Mouse (Mus musculus): Measurements from ENCODE around the gene Rere. TPM values are rescaled to one million over a fixed set of nuclear protein-coding genes. Genes with fewer than 3 reads are reported as not detected.

The Rere gene
- polyA plus RNA-seq, 1 experiment from 2014 or later, result 23.7 TPM

DNA sequence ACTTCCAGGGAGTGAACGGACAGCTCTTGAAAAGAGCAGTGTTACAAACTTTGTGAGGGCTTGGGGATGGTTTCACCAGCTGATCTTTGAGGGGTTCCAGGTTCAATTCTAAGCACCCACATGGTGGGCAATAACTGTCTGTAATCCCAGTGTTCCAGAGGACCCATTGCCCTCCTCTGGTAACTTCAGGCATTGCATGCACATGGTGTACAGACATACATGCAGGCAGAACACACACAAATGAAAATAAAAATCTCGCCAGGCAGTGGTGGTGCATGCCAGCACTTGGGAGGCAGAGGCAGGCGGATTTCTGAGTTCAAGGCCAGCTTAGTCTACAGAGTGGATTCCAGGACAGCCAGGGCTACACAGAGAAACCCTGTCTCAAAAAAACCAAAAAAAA, 10.5 kb downstream of the Rere start:
- Histone ChIP-seq H3K9me3 (no peaks in the 10 kb centered on the region), H3K4me1 (peaks cover 11% of the 10 kb centered on the region), H3K9ac (no peak overlapping the region), H3K36me3 (no peaks in the 10 kb centered on the region; the same call in 1 of the 2 replicates), H3K27me3 (replicated peaks) (no peaks in the 10 kb centered on the region), H3K27ac (no peak overlapping the region), H3K4me2 (no peak overlapping the region), H3K4me3 (replicated peaks) (no peak overlapping the region)
- no peak for ATAC-seq (ENCODE audit: insufficient read depth, low FRiP score, low read depth)
- WGBS, result 92% methylated on average over 3 of the region's 3 CpGs

DNA sequence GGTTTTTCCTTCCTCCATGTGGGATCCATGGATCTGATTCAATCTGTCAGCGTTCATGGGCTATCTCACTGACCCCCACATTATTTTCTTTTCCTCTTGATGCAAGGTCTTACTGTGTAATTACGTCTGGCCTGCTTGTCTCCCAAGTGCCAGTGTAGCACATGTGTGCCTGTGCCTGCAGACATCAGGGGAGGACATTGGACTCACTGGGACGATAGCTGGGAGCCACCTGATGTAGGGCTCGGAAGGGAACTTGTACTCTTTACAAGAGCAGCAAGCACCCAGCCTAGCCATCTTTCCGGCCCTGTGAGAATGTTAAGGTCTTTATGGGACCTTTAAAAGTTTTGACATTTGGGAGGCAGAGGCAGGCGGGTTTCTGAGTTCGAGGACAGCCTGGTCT, 13.4 kb downstream of the Rere start:
- Histone ChIP-seq H3K9ac (no peak overlapping the region), H3K4me1 (no peaks in the 10 kb centered on the region), H3K27ac (no peak overlapping the region), H3K9me3 (no peaks in the 10 kb centered on the region), H3K27me3 (replicated peaks) (no peaks in the 10 kb centered on the region), H3K4me3 (replicated peaks) (no peak overlapping the region), H3K4me2 (no peak overlapping the region), H3K36me3 (no peaks in the 10 kb centered on the region; the same call in 1 of the 2 replicates)
- no peak for ATAC-seq (ENCODE audit: insufficient read depth, low FRiP score, low read depth)
- 94% methylated on average over 7 of the region's 7 CpGs for whole genome bisulfite sequencing

DNA sequence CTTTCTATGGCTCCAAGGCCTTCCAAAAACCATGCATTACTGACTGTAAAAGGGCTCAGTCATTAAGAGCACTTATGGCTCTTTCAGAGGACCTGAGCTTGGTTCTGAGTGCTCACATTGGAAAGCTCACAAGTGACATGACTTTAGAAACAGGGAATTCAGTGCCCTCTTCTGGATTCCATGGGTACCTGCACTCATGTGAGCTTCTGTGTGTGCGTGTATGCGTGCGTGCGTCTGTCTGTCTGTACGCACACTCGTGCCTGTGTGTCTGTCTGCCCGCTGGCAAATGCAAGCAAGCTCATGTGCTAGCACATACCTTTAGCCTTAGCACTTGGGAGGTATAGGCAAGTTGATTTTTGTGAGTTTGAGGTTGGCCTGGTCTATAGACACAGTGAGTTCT, 14.5 kb downstream of the Rere start:
- H3K36me3 ChIP-seq, result no peaks in the 10 kb centered on the region; the same call in 1 of the 2 replicates
- no peak overlapping the region for H3K9ac ChIP-seq
- no peaks in the 10 kb centered on the region for H3K27me3 ChIP-seq (replicated peaks)
- H3K9me3 ChIP-seq, result no peaks in the 10 kb centered on the region
- no peak overlapping the region for H3K27ac ChIP-seq
- WGBS, result 96% methylated on average over 7 of the region's 7 CpGs
- H3K4me3 ChIP-seq (replicated peaks), result no peak overlapping the region
- no peaks in the 10 kb centered on the region for H3K4me1 ChIP-seq
- ATAC-seq (ENCODE audit: insufficient read depth, low FRiP score, low read depth), result no peak
- no peak overlapping the region for H3K4me2 ChIP-seq

DNA sequence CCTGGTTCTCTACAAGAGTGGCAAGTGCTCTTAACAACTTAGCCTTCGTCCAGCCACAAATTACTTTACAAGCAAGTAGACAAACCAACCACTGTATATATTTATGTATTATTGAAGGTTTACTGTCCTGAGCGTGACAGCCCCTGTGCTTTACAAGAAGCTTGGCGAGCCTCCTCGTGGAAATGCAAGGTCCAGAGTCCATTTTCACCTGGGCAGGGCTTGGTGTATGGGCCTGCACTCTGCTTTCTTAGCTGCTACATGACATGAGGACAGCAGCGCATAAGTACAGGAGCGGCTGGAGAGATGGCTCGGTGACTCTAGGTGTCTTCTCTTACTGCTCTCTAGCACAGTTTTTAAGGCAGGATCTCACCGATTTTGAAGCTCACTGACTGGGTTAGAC, 21.3 kb downstream of the Rere start:
- Histone ChIP-seq H3K27ac (no peak overlapping the region), H3K4me3 (replicated peaks) (no peak overlapping the region), H3K9me3 (no peaks in the 10 kb centered on the region), H3K9ac (no peak overlapping the region), H3K4me1 (no peaks in the 10 kb centered on the region), H3K36me3 (no peaks in the 10 kb centered on the region), H3K27me3 (replicated peaks) (no peaks in the 10 kb centered on the region), H3K4me2 (no peak overlapping the region)
- no peak; the same call in 1 of the 2 replicates for ATAC-seq (ENCODE audit: insufficient read depth, low FRiP score, low read depth)
- 85% methylated on average over 8 of the region's 8 CpGs for WGBS

DNA sequence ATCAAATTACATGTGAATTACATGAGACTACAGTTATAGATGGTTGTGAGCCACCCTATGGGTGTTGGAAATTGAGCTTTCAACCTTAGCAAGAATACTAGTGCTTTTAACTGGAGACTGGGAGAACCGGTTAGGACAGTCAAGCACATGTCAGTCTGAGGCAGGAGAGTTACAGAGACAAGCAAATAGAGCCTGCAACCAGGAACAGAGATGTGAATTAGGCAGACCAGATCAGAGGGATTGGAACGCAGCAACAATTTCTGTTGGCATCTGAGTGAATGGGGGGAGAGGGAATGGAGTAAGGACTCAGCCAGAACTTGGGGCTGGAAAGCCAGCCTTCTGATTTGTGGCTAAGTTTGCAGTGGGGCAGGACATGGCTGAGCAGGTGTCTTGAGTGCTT, 25.3 kb downstream of the Rere start:
- Histone ChIP-seq H3K9ac (no peak overlapping the region), H3K4me2 (0 out of 2 replicates have a peak overlapping the region, but pooled peaks have one; percentile 16), H3K36me3 (no peaks in the 10 kb centered on the region), H3K9me3 (no peaks in the 10 kb centered on the region), H3K4me3 (replicated peaks) (no peak overlapping the region), H3K27me3 (replicated peaks) (no peaks in the 10 kb centered on the region), H3K4me1 (peaks cover 5% of the 10 kb centered on the region), H3K27ac (peak overlapping the region; percentile 67; the same call in 1 of the 2 replicates)
- 58% methylated on average over 2 of the region's 2 CpGs for WGBS
- ATAC-seq (ENCODE audit: insufficient read depth, low FRiP score, low read depth), result peak; percentile 85

DNA sequence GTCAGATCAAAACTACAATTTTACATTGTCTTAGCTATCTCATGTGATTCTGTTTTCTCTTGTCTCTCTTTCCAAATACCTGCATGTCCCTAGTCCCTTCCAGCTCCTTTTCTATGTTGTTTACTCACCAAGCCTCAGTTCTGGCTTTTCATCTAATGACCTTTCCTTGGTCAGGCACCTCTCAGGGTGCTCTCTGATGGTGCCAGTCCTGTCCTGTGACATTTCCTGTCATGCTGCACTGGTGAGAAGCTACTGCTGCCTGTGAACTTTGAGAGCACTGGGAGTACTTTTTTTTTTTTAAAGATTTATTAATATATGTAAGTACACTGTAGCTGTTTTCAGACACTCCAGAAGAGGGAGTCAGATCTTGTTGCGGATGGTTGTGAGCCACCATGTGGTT, 25.8 kb downstream of the Rere start:
- 0 out of 2 replicates have a peak overlapping the region, but pooled peaks have one; percentile 16 for H3K4me2 ChIP-seq
- H3K4me1 ChIP-seq, result peaks cover 5% of the 10 kb centered on the region
- H3K9ac ChIP-seq, result no peak overlapping the region
- no peak overlapping the region for H3K4me3 ChIP-seq (replicated peaks)
- no peaks in the 10 kb centered on the region for H3K36me3 ChIP-seq
- H3K9me3 ChIP-seq, result no peaks in the 10 kb centered on the region
- 89% methylated on average over 1 of the region's 1 CpGs for WGBS
- peak overlapping the region; percentile 67; the same call in 1 of the 2 replicates for H3K27ac ChIP-seq
- H3K27me3 ChIP-seq (replicated peaks), result no peaks in the 10 kb centered on the region
- ATAC-seq (ENCODE audit: insufficient read depth, low FRiP score, low read depth), result no peak

DNA sequence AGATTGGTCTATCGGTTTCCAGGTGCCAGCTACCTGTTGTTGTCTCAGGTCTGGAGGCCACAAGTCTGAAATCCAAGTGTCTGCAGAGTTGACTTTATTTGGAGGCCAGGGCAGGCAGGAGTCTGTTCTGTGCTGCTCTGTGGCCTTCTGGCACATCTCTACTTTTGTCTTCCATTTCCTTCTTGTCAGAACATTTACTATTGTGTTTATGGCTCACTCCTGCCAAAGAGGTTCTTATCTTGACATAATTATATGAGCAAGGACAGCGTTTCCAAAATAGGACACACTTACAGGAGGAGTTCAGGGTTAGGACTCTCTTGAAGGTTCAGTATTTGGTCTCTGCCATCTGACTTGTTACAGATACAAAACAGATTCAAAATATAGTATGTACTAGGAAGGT, 30.0 kb downstream of the Rere start:
- no peak for ATAC-seq (ENCODE audit: insufficient read depth, low FRiP score, low read depth)
- WGBS, result 71% methylated on average over 2 of the region's 2 CpGs
- peaks cover 5% of the 10 kb centered on the region for H3K4me1 ChIP-seq
- no peak overlapping the region for H3K9ac ChIP-seq
- H3K4me3 ChIP-seq (replicated peaks), result no peak overlapping the region
- no peaks in the 10 kb centered on the region for H3K27me3 ChIP-seq (replicated peaks)
- peak overlapping the region; percentile 40; the same call in 1 of the 2 replicates for H3K27ac ChIP-seq
- H3K4me2 ChIP-seq, result no peak overlapping the region
- H3K36me3 ChIP-seq, result no peaks in the 10 kb centered on the region
- no peaks in the 10 kb centered on the region for H3K9me3 ChIP-seq

DNA sequence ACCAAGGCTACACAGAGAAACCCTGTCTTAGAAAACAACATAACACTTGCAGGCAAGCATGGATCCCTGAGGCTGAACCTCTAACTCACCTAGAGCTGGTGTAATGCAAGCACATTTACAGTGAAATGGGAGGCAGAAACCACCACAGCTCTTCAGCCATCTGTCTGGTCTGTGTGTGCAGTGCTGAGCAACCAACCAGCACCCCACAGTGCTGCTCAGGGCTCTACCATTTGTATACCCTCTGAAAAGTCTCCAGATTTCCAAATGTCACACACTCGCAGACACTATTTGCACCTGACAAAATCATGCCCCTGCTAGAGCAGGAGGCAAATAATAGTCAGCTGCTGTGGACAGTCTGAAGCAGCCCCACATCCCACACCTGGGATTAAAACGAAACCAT, 31.2 kb downstream of the Rere start:
- no peak for ATAC-seq (ENCODE audit: insufficient read depth, low FRiP score, low read depth)
- no peaks in the 10 kb centered on the region for H3K27me3 ChIP-seq (replicated peaks)
- no peak overlapping the region for H3K4me2 ChIP-seq
- peaks cover 5% of the 10 kb centered on the region for H3K4me1 ChIP-seq
- no peak overlapping the region for H3K4me3 ChIP-seq (replicated peaks)
- H3K36me3 ChIP-seq, result no peaks in the 10 kb centered on the region
- H3K9ac ChIP-seq, result no peak overlapping the region
- H3K27ac ChIP-seq, result no peak overlapping the region
- WGBS, result 82% methylated on average over 2 of the region's 2 CpGs
- H3K9me3 ChIP-seq, result no peaks in the 10 kb centered on the region

DNA sequence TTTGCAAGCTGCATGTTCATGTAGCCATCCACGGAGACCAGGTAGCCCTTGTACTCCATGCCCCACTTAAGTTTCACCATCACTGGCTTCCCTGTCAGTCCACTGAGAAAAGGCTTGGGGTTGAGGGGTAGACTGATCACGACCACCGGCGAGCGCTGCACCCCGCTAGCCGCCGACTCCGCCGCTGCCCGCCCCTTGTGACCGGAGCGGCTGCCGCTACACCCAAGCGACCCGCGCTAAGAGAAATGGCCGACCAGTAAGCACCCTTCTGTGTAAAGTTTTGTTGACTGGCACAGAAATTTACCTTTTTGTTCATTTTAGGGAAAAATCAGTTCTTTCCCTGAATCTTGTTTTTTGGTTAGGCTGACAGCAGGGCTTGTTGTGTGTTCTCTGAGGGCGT, 33.9 kb downstream of the Rere start:
- Histone ChIP-seq H3K36me3 (no peaks in the 10 kb centered on the region), H3K9ac (no peak overlapping the region), H3K27ac (no peak overlapping the region), H3K27me3 (replicated peaks) (no peaks in the 10 kb centered on the region), H3K4me2 (no peak overlapping the region), H3K4me3 (replicated peaks) (no peak overlapping the region), H3K9me3 (no peaks in the 10 kb centered on the region), H3K4me1 (peaks cover 5% of the 10 kb centered on the region)
- 95% methylated on average over 19 of the region's 19 CpGs for WGBS
- no peak for ATAC-seq (ENCODE audit: insufficient read depth, low FRiP score, low read depth)

DNA sequence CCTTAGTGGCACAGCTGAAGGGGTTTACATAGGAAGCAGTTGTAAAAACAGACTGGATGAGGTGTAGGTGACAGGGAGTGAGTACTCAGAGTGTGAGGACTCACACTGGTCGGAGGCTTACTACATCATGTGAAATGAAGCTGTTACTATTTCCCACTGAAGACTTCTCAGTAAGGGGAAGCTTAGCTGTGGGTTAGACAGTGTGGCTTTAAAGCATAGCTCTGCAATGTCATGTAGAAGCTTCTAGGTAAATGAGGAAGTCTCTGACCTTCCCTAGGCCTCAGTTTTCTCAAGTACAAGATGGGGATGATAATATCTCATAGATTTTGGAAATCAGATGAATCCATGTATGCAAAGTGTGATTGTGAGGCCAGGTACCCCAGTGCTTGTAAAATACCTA, 35.1 kb downstream of the Rere start:
- ATAC-seq (ENCODE audit: insufficient read depth, low FRiP score, low read depth), result no peak
- no peak overlapping the region for H3K9ac ChIP-seq

DNA sequence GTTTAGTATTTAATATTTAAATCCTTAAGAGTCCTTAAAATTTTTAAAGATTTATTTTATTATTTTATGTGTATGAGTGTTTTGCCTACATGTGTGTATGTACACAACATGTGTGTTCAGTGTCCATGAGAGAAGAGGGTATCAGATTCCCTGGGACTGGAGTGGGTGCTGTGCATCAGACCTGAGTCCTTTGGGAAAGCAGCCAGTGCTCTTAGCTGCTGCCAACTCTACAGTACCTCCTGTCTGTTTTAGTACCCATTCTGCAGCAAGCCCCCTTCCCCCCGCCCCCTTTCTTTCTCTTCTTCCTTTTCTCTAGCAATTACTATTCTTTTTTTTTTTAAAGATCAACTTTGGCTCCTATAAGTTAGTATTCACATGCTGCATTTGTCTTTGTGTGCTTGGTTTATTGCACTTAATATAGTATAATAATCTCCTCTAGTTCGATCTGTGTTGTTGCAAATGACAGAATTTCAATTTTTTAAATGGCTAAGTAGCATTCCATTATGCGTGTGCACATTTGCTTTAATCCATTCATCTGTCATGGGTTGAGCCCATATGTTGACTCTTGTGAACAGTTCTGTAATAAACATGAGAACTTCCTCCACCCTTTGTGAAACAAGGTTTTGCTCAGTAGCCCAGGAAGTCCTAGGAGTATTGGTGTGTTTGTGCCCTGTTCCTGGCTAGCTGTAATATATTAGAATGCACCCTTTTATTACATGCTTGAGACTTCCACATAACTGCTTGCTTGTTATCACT, 43.8 kb downstream of the Rere start:
- no peaks in the 10 kb centered on the region for H3K9me3 ChIP-seq
- no peak overlapping the region for H3K9ac ChIP-seq
- no peak overlapping the region for H3K4me3 ChIP-seq (replicated peaks)
- H3K4me2 ChIP-seq, result no peak overlapping the region
- no peak for ATAC-seq (ENCODE audit: insufficient read depth, low FRiP score, low read depth)
- WGBS, result 52% methylated on average over 3 of the region's 3 CpGs
- no peaks in the 10 kb centered on the region for H3K36me3 ChIP-seq
- no peaks in the 10 kb centered on the region for H3K27me3 ChIP-seq (replicated peaks)
- H3K27ac ChIP-seq, result no peak overlapping the region; the same call in 1 of the 2 replicates
- no peaks in the 10 kb centered on the region for H3K4me1 ChIP-seq

More for the DNA sequence above, 35.1 kb downstream of the Rere start:
- no peaks in the 10 kb centered on the region for H3K27me3 ChIP-seq (replicated peaks)
- 94% methylated on average over 1 of the region's 1 CpGs for WGBS
- no peak overlapping the region for H3K4me2 ChIP-seq
- H3K36me3 ChIP-seq, result no peaks in the 10 kb centered on the region
- peaks cover 1% of the 10 kb centered on the region; the same call in 1 of the 2 replicates for H3K4me1 ChIP-seq
- H3K4me3 ChIP-seq (replicated peaks), result no peak overlapping the region
- H3K27ac ChIP-seq, result no peak overlapping the region
- no peaks in the 10 kb centered on the region for H3K9me3 ChIP-seq

DNA sequence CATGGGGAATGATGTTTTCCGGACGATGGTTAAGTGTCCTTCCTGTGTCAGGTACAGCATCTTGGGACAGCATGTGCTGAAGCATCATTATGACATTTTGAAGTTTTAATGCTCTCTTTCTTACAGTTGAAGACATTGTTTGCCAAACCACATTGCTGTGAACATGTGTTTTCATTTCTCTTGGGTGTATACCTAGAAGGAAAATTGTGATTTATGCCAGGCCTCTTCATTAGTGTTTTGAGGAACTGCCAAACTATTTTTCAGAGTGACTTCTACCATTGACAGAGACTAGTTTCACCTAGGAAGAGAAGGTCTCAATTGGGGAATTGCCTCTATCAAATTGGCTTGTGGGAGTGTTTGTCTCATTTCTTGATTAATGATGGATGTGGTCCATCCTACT, 44.6 kb downstream of the Rere start:
- no peak overlapping the region for H3K4me2 ChIP-seq
- H3K27me3 ChIP-seq (replicated peaks), result no peaks in the 10 kb centered on the region
- WGBS, result 81% methylated on average over 2 of the region's 2 CpGs
- ATAC-seq (ENCODE audit: insufficient read depth, low FRiP score, low read depth), result no peak
- no peaks in the 10 kb centered on the region for H3K9me3 ChIP-seq
- H3K4me3 ChIP-seq (replicated peaks), result no peak overlapping the region
- H3K36me3 ChIP-seq, result no peaks in the 10 kb centered on the region
- no peak overlapping the region; the same call in 1 of the 2 replicates for H3K27ac ChIP-seq
- H3K4me1 ChIP-seq, result no peaks in the 10 kb centered on the region
- H3K9ac ChIP-seq, result no peak overlapping the region

Measured in stomach, embryonic 15.5 days (tissue).